Mouse (Mus musculus) Patski (cell line): ENCODE measurements at regions not wholly inside any gene's neighbourhood (a gene's known extent, or its start where the extent isn't known, plus 50 kb on each side); places are given as distances from the start of the nearest gene placed in this dataset.

Experiments
- ATAC-seq: fragments of 100-300 bp; one replicate; pipeline ENCODE4 v1.8.0; 2021
- CTCF ChIA-PET: fragments of 350-600 bp; sonication (Branson Sonifier 250); formaldehyde crosslinking; loops from one replicate; lab custom pipeline; 2022; ENCODE audit warnings: inconsistent platforms; lab: Charles Lee
- POLR2A ChIA-PET: fragments of 350-600 bp; sonication (Branson Sonifier 250); formaldehyde crosslinking; loops from one replicate; lab custom pipeline; 2022; ENCODE audit warnings: antibody characterized with exemption, inconsistent platforms; lab: Charles Lee
- DNase-seq: peaks from one replicate; pipeline ENCODE4 v3.0.0-alpha.2; 2011; ENCODE audit warnings: low read depth, low spot score
- H3K27me3 ChIP-seq: fragments of 371-371 bp; one replicate; pipeline ENCODE4 v1.5.1; 2021
- CTCF ChIP-seq: fragments of 100-300 bp; IDR thresholded peaks from one replicate; pipeline ENCODE4 v1.5.1; 2021
- in situ Hi-C: fragments of 300-500 bp; cut with MboI; formaldehyde crosslinking; loops from 3 replicates; pipeline ENCODE4 v1.11.1; 2018; ENCODE audit warnings: low pct_unique_long_range_greater_than_20kb, mixed read lengths

- POLR2A ChIA-PET = no interaction called here
- in situ Hi-C loops = no loop called here
- DNase-seq (no peak), ATAC-seq (no peak)
- TF ChIP-seq CTCF = no peak
- no peaks in the 10 kb centered on the region for H3K27me3 ChIP-seq
- CTCF ChIA-PET = interaction anchor here (1.3 kb wide), 1 partner anchor 12 kb away, joined by 4 read pairs; no protein-coding TSS in a partner anchor
Measured at GRCm38 (mm10) chr11:89204948-89205545, 97.1 kb downstream of the Nog start.

GRCm38 (mm10) chr11:89200458-89200857, 101.7 kb downstream of the Nog start:
- ChIA-PET CTCF (no interaction called here), POLR2A (no interaction called here)
- no peak for ATAC-seq
- no peak for DNase-seq
- no peak for TF ChIP-seq CTCF
- in situ Hi-C loops = no loop called here
- H3K27me3 ChIP-seq = no peaks in the 10 kb centered on the region

GRCm38 (mm10) chr11:89192815-89193214, 109.3 kb downstream of the Nog start:
- ChIA-PET POLR2A (interaction anchor here (0.7 kb wide), 1 partner anchor 1125 kb away, joined by 6 read pairs; no protein-coding TSS in a partner anchor), CTCF (interaction anchor here (1.1 kb wide), 1 partner anchor 13 kb away, joined by 4 read pairs; no protein-coding TSS in a partner anchor)
- no peak for TF ChIP-seq CTCF
- in situ Hi-C loops = no loop called here
- no peak for ATAC-seq
- H3K27me3 ChIP-seq = no peaks in the 10 kb centered on the region
- no peak for DNase-seq

GRCm38 (mm10) chr11:89186911-89187621, 113.4 kb downstream of the Gm525 start:
- H3K27me3 ChIP-seq = no peaks in the 10 kb centered on the region
- DNase-seq = peak; percentile 96
- POLR2A ChIA-PET = interaction anchor here (1.1 kb wide), 1 partner anchor 19 kb away, joined by 3 read pairs; no protein-coding TSS in a partner anchor
- CTCF ChIA-PET = interaction anchor here (0.9 to 1.4 kb wide), 3 partner anchors 17 to 110 kb away, joined by 3 read pairs; no protein-coding TSS in a partner anchor
- in situ Hi-C loops = no loop called here
- TF ChIP-seq CTCF = no peak
- peak; percentile 98 for ATAC-seq

- in situ Hi-C loops = no loop called here
- POLR2A ChIA-PET = no interaction called here
- H3K27me3 ChIP-seq = no peaks in the 10 kb centered on the region
- ATAC-seq (no peak), DNase-seq (no peak)
- CTCF ChIA-PET = interaction anchor here (0.7 to 0.9 kb wide), 2 partner anchors 19 to 112 kb away, joined by 3 read pairs; no protein-coding TSS in a partner anchor
- TF ChIP-seq CTCF = no peak
Measured at GRCm38 (mm10) chr11:89185862-89186261, 112.2 kb downstream of the Gm525 start.

- TF ChIP-seq CTCF = no peak
- DNase-seq (no peak), ATAC-seq (no peak)
- H3K27me3 ChIP-seq = no peaks in the 10 kb centered on the region
- in situ Hi-C loops = no loop called here
- ChIA-PET POLR2A (no interaction called here), CTCF (no interaction called here)
Measured at GRCm38 (mm10) chr11:89181471-89181870, 107.8 kb downstream of the Gm525 start.

GRCm38 (mm10) chr11:89178436-89178835, 104.8 kb downstream of the Gm525 start:
- ATAC-seq (no peak), DNase-seq (no peak)
- no peak for TF ChIP-seq CTCF
- in situ Hi-C loops = no loop called here
- no peaks in the 10 kb centered on the region for H3K27me3 ChIP-seq
- ChIA-PET POLR2A (no interaction called here), CTCF (interaction anchor here (1.9 kb wide), 1 partner anchor 13 kb away, joined by 8 read pairs; no protein-coding TSS in a partner anchor)

- ATAC-seq (no peak), DNase-seq (no peak)
- in situ Hi-C loops = no loop called here
- POLR2A ChIA-PET = no interaction called here
- TF ChIP-seq CTCF = no peak
- CTCF ChIA-PET = interaction anchor here (1.4 to 1.7 kb wide), 2 partner anchors 10 to 130 kb away, joined by 3 to 6 read pairs; no protein-coding TSS in a partner anchor
- no peaks in the 10 kb centered on the region for H3K27me3 ChIP-seq
Measured at GRCm38 (mm10) chr11:89175511-89175910, 101.9 kb downstream of the Gm525 start.

- in situ Hi-C loops = no loop called here
- no peak for TF ChIP-seq CTCF
- ATAC-seq (no peak), DNase-seq (no peak)
- POLR2A ChIA-PET = no interaction called here
- CTCF ChIA-PET = no interaction called here
- H3K27me3 ChIP-seq = no peaks in the 10 kb centered on the region
Measured at GRCm38 (mm10) chr11:89174967-89175366, 101.3 kb downstream of the Gm525 start.

- ChIA-PET POLR2A (interaction anchor here (0.5 kb wide), 1 partner anchor 135 kb away, joined by 3 read pairs; no protein-coding TSS in a partner anchor), CTCF (interaction anchor here (0.7 to 2.1 kb wide), 10 partner anchors 11 to 555 kb away, joined by 3 to 9 read pairs (median 6); no protein-coding TSS in a partner anchor)
- DNase-seq = peak; percentile 33
- peak; percentile 88 for TF ChIP-seq CTCF
- in situ Hi-C loops = loop anchor here (5.0 to 10.0 kb wide), 4 partner anchors 137 to 1000 kb away; partner anchors contain the start of gene Nog
- ATAC-seq = peak; percentile 71
- H3K27me3 ChIP-seq = no peaks in the 10 kb centered on the region
Measured at GRCm38 (mm10) chr11:89165278-89165677, 91.6 kb downstream of the Gm525 start.
